8 mouse cellular contexts compared by ENCODE assay signal in genomic region chr8:108887256-108887615, GRCm38 (mm10).
DNase-seq lines count a peak whose midpoint lies in the region; ATAC-seq and TF ChIP-seq lines count a peak whose summit lies in the region.

No protein-coding gene starts in this region.

- H3K36me3 ChIP-seq in lung, embryonic 16.5 days (ENCODE audit: control insufficient read depth, insufficient read depth, low read length): no peaks in the 10 kb centered on the region
- no peaks in the 10 kb centered on the region for H3K36me3 ChIP-seq in lung, postnatal 0 days (ENCODE audit: insufficient read depth, low read length)

- H3K27me3 ChIP-seq in lung, embryonic 16.5 days (ENCODE audit: control insufficient read depth, insufficient read depth, low read depth, low read length): no peaks in the 10 kb centered on the region
- no peaks in the 10 kb centered on the region for H3K27me3 ChIP-seq in lung, postnatal 0 days (replicated peaks; ENCODE audit: insufficient read depth, low read length)

- H3K4me2 ChIP-seq in lung, embryonic 16.5 days (ENCODE audit: low read depth, low read length): peak overlapping the region; percentile 61
- H3K4me2 ChIP-seq in lung, postnatal 0 days (replicated peaks; ENCODE audit: low read depth, low read length): peak overlapping the region; percentile 52

- no peak for DNase-seq in lung, adult 2 months
- DNase-seq in lung, postnatal 0 days (ENCODE audit: low spot score): peak; percentile 47
- peak; percentile 82 to 88 for DNase-seq in thymus, postnatal 10 days (ENCODE audit: low spot score in 2 of 2)
- no peak for DNase-seq in embryo, embryonic 10 days (ENCODE audit: low spot score)
- no peak for DNase-seq in right cerebral cortex, postnatal 36 days (ENCODE audit: low spot score in 2 of 2)
- no peak for DNase-seq in frontal cortex, adult 2 months (ENCODE audit: extremely low spot score in 1 of 2, low spot score in 1 of 2)

- no peak overlapping the region; the same call in 1 of the 2 replicates for H3K4me3 ChIP-seq in lung, embryonic 16.5 days (ENCODE audit: low read length)
- no peak overlapping the region for H3K4me3 ChIP-seq in lung, adult 2 months (replicated peaks; ENCODE audit: extremely low read depth, low read depth, low read length)
- no peak overlapping the region for H3K4me3 ChIP-seq in lung, postnatal 0 days (ENCODE audit: low read depth, low read length)

- H3K27ac ChIP-seq in lung, embryonic 16.5 days (ENCODE audit: low read length): peak overlapping the region; percentile 80; the same call in 1 of the 2 replicates
- H3K27ac ChIP-seq in lung, postnatal 0 days (ENCODE audit: low read length): peak overlapping the region; percentile 68; the same call in 1 of the 2 replicates

- 77% methylated on average over 14 of the region's 14 CpGs for WGBS in lung, embryonic 16.5 days
- 61% methylated on average over 14 of the region's 14 CpGs for WGBS in lung, adult 2 months
- WGBS in lung, postnatal 0 days: 65% methylated on average over 14 of the region's 14 CpGs

- peaks cover 24% of the 10 kb centered on the region for H3K4me1 ChIP-seq in lung, embryonic 16.5 days (replicated peaks; ENCODE audit: control insufficient read depth, insufficient read depth, low read length)
- peaks cover 19% of the 10 kb centered on the region for H3K4me1 ChIP-seq in lung, adult 2 months (ENCODE audit: control insufficient read depth, insufficient read depth, low read length)
- H3K4me1 ChIP-seq in lung, postnatal 0 days (ENCODE audit: insufficient read depth, low read depth, low read length): peaks cover 8% of the 10 kb centered on the region; the same call in 1 of the 2 replicates

- H3K9ac ChIP-seq in lung, embryonic 16.5 days (ENCODE audit: low read length): peak overlapping the region; percentile 59
- H3K9ac ChIP-seq in lung, postnatal 0 days (replicated peaks; ENCODE audit: low read depth): peak overlapping the region; percentile 36; the same call in 1 of the 2 replicates

- no peaks in the 10 kb centered on the region for H3K9me3 ChIP-seq in lung, embryonic 16.5 days (ENCODE audit: control insufficient read depth, low read length)
- no peaks in the 10 kb centered on the region for H3K9me3 ChIP-seq in lung, postnatal 0 days (ENCODE audit: low read length)

- TF ChIP-seq EP300 in lung, postnatal 0 days (IDR thresholded peaks at IDR 0.05): no peak

- ATAC-seq in lung, embryonic 16.5 days (ENCODE audit: low read depth): peak; percentile 15
- peak; percentile 45 for ATAC-seq in granulocyte monocyte progenitor cell, adult 5-6 weeks (replicated peaks; ENCODE audit: poor library complexity, severe bottlenecking)
- ATAC-seq in lung, postnatal 0 days: no peak

- TF ChIP-seq CTCF in lung, adult 2 months (IDR thresholded peaks at IDR 0.05; ENCODE audit: insufficient read depth, low read length): no peak
- TF ChIP-seq CTCF in lung, postnatal 0 days (IDR thresholded peaks at IDR 0.05): no peak

- TF ChIP-seq POLR2A in lung, adult 2 months (IDR thresholded peaks at IDR 0.05; ENCODE audit: borderline replicate concordance, extremely low read depth, low read depth, low read length): no peak

Comparison
In these comparisons a context has a peak if more than half of its experiments do, and no peak if none do; other contexts are left out.
1. DNase-seq: peak in lung, postnatal 0 days (single experiment) and thymus, postnatal 10 days (2 of 2); none in lung, adult 2 months (single experiment), embryo, embryonic 10 days (single experiment), right cerebral cortex, postnatal 36 days (0 of 2) and frontal cortex, adult 2 months (0 of 2).